Mouse (Mus musculus): ENCODE results near the gene Klc2. TPM values are rescaled to one million over a fixed set of nuclear protein-coding genes. Genes with fewer than 3 reads are reported as not detected.

Gene Klc2
- polyA plus RNA-seq, 1 experiment from 2014 or later = 17.9 TPM

DNA sequence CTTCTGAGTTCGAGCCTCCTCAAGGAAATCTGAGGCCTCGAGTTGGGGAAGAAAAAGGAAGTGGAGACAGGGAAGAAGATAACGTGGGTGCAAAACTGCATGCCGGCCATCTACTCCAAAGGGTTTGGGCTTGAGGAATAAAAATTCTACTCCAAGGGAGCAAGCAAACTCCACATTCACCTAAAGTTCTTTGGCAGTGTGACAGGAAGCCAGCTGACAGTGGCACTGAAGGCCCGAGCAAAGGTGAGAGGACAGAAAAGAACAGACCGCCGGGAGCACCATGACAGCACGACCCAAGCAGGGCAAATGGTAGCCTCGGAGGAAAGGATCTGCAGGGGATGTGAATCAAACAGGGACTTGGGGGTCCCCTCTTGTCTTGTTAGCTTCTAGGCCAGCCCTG, 12.3 kb downstream of the Klc2 start:
- Histone ChIP-seq H3K4me2 (replicated peaks) (peak overlapping the region; percentile 87), H3K4me1 (peaks cover 18% of the 10 kb centered on the region), H3K9ac (peak overlapping the region; percentile 87), H3K36me3 (peaks cover 70% of the 10 kb centered on the region), H3K27ac (replicated peaks) (peak overlapping the region; percentile 98), H3K4me3 (replicated peaks) (peak overlapping the region; percentile 83), H3K27me3 (no peaks in the 10 kb centered on the region), H3K9me3 (replicated peaks) (no peaks in the 10 kb centered on the region)
- ATAC-seq (ENCODE audit: insufficient number of reproducible peaks, low FRiP score, low TSS enrichment, low read depth) = no peak
- WGBS = 4% methylated on average over 9 of the region's 9 CpGs

DNA sequence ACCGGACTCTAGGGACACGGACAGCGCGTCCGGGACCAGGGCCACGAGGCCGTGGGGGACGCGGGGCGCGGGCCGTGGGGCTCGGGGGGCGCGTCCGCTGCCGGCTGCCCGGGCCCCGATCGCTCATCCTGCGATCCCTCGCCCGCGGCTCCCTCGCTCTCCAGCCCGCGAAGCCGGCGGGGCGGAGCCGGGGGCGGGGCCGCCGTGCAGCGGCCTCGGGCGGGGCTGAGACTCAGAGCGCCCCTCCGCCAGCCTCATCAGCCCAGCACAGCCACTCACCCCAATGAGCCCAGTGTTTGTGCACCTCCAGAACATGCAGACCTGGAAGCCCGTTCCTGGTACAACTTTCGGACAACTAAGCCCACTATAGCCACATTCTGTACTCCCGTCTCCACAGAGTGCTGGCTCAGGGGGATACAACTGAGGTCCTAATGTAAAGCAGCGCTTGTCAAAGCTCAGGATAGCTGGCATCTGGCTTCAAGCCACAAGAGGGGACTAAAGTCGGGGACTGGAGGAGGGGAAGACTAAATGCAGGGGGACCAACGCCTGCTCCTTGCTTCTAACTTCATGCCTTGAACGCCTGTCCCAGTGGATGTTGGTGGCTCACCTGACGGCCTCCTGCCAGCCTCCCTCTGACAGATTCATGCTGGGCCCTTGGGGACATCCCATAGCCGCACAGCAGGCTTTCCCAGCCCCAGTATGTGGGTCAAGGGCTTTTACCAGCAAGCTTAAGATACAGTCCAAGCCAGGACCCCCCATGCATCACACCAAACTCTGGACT, 19.8 kb downstream of the Klc2 start, which contains the start of gene Cnih2:
Gene Cnih2, minus strand, starts transcription at position 159 of the 781 bp plus-strand sequence.
- peak within 1 kb of the TSS; percentile 65 for H3K27ac ChIP-seq (replicated peaks)
- H3K9ac ChIP-seq = peak within 1 kb of the TSS; percentile 91
- H3K4me1 ChIP-seq = peaks cover 63% of the 10 kb centered on the region
- peak; percentile 75 for ATAC-seq (ENCODE audit: insufficient number of reproducible peaks, low FRiP score, low TSS enrichment, low read depth)
- H3K9me3 ChIP-seq (replicated peaks) = no peaks in the 10 kb centered on the region
- peak within 1 kb of the TSS; percentile 70 for H3K4me3 ChIP-seq (replicated peaks)
- H3K36me3 ChIP-seq = peaks cover 45% of the 10 kb centered on the region
- H3K27me3 ChIP-seq = no peaks in the 10 kb centered on the region
- 2% methylated on average over 43 of the region's 48 CpGs for WGBS
- peak within 1 kb of the TSS; percentile 99 for H3K4me2 ChIP-seq (replicated peaks)

GRCm38 (mm10) chr19:5097521-5098362, 20.6 kb downstream of the Klc2 start:
- ATAC-seq (ENCODE audit: insufficient number of reproducible peaks, low FRiP score, low TSS enrichment, low read depth) = no peak; the same call in 1 of the 2 replicates
- Histone ChIP-seq H3K9ac (peak overlapping the region; percentile 91), H3K4me1 (peaks cover 65% of the 10 kb centered on the region), H3K4me2 (replicated peaks) (peak overlapping the region; percentile 99), H3K9me3 (replicated peaks) (no peaks in the 10 kb centered on the region), H3K4me3 (replicated peaks) (peak overlapping the region; percentile 70), H3K27ac (replicated peaks) (peak overlapping the region; percentile 65), H3K27me3 (no peaks in the 10 kb centered on the region), H3K36me3 (peaks cover 45% of the 10 kb centered on the region)
- WGBS = 4% methylated on average over 31 of the region's 31 CpGs

DNA sequence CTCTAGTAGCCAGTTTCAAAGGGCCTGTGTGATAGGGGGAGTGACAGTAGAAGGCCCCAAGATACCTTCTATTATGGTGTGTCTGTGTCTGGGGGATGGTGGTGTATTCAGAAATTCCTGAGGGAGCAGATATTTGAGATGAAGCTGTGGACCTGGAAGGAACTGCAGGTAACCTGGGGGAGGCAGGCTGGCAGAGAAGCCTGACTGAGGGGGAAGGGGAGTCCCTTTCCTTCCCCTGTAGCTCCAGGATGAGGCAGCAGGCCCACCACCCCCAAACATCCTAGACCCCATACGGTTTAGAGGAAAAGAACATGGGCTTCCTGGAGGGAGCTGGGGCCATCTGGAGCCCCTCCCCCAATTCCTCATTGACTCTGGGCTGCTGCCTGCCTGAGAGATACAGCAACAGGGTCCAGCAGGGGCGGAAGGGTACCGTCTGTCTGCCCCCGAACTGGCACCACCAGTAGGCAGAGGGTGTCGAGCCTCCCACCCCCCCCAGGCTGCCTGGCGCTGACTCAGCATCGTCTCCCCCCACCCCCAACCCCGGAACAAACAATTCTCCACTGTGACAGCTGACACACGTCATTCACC, 22.4 kb downstream of the Klc2 start:
- H3K27ac ChIP-seq (replicated peaks) = no peak overlapping the region; the same call in 1 of the 2 replicates
- H3K27me3 ChIP-seq = no peaks in the 10 kb centered on the region
- H3K4me3 ChIP-seq (replicated peaks) = no peak overlapping the region
- 14% methylated on average over 9 of the region's 9 CpGs for WGBS
- H3K9ac ChIP-seq = no peak overlapping the region
- H3K4me1 ChIP-seq = peaks cover 65% of the 10 kb centered on the region
- 0 out of 2 replicates have a peak overlapping the region, but pooled peaks have one; percentile 99 for H3K4me2 ChIP-seq (replicated peaks)
- no peaks in the 10 kb centered on the region for H3K9me3 ChIP-seq (replicated peaks)
- ATAC-seq (ENCODE audit: insufficient number of reproducible peaks, low FRiP score, low TSS enrichment, low read depth) = no peak
- H3K36me3 ChIP-seq = peaks cover 45% of the 10 kb centered on the region

DNA sequence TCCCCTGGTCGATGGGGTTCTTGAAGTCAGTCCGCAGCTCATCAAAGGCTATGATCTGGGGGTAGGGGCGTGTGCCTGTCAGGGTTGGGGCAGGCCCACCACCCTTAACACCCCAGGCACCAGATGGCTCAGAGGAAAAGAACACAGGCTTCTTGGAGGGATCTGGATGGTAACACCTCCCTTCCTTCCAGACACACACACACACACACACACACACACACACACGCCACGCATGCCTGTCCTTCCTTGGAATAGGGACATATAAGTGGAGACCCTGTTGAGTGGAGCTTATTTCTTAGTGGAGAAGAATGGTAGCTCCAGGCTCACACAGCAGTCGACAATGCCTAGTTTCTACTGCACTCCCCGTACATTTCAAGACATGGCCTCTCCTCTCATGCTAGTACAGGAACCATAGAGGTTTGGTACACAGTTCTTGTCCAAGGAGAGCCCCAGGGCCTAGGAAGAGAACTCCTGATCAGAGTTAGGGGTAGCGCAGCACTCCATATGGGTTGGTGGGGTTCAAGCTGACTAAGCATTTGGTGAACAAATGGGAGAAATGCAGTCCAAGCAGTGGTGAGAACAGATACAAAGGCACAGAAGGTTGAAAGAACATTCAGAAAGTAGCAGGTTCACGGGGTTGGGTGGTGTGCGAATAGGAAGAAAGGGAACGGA, 23.5 kb downstream of the Klc2 start:
- no peak overlapping the region; the same call in 1 of the 2 replicates for H3K4me3 ChIP-seq (replicated peaks)
- peak overlapping the region; percentile 29; the same call in 1 of the 2 replicates for H3K4me2 ChIP-seq (replicated peaks)
- no peak overlapping the region for H3K27ac ChIP-seq (replicated peaks)
- H3K4me1 ChIP-seq = peaks cover 65% of the 10 kb centered on the region
- no peaks in the 10 kb centered on the region for H3K9me3 ChIP-seq (replicated peaks)
- 40% methylated on average over 11 of the region's 11 CpGs for WGBS
- peaks cover 44% of the 10 kb centered on the region for H3K36me3 ChIP-seq
- H3K27me3 ChIP-seq = no peaks in the 10 kb centered on the region
- H3K9ac ChIP-seq = no peak overlapping the region
- no peak for ATAC-seq (ENCODE audit: insufficient number of reproducible peaks, low FRiP score, low TSS enrichment, low read depth)

- H3K4me1 ChIP-seq = peaks cover 61% of the 10 kb centered on the region
- WGBS = under 1% methylated on average over 21 of the region's 21 CpGs
- H3K4me2 ChIP-seq (replicated peaks) = peak overlapping the region; percentile 29; the same call in 1 of the 2 replicates
- H3K9me3 ChIP-seq (replicated peaks) = no peaks in the 10 kb centered on the region
- no peak overlapping the region; the same call in 1 of the 2 replicates for H3K4me3 ChIP-seq (replicated peaks)
- H3K36me3 ChIP-seq = peaks cover 43% of the 10 kb centered on the region
- no peak overlapping the region for H3K9ac ChIP-seq
- no peaks in the 10 kb centered on the region for H3K27me3 ChIP-seq
- H3K27ac ChIP-seq (replicated peaks) = no peak overlapping the region
- ATAC-seq (ENCODE audit: insufficient number of reproducible peaks, low FRiP score, low TSS enrichment, low read depth) = peak; percentile 43; the same call in 1 of the 2 replicates
Observed at GRCm38 (mm10) chr19:5094243-5094632, 24.1 kb downstream of the Klc2 start.

DNA sequence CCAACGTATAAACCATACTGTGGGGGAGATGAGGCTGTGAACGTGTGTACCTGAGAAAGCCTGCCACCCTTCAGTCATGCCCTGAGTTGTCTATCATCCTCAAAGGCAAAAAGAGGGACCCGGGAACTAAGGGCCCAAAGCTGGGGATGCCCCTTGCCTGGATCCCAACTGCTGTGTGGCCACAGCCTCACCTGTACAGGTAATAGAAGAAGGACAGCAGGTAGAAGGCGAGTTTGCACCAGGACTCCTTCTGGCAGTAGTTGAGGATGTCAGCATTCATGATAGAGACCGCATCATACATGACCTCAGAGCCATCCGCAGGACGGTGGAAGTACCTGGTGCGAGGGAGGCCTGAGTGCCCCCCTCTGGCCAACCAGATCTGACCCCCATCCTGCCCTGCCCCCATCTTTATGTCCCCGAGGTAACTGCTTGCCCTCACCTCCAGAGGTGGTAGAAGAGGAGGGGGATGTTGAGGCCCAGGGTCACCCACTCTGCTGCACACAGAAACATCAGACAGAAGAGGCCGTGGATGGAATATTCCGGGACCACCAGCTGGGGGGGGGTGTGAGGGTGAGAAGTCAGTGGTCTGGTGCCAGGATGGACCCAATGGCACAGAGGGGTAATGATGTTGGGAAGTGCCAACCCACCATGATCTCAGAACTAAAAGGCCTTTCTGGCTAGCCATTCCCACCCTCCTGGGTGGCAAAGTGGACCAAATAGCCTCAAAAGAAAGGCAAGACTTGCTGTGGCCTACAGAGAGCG, 24.7 kb downstream of the Klc2 start:
- Histone ChIP-seq H3K4me1 (peaks cover 59% of the 10 kb centered on the region), H3K36me3 (peaks cover 43% of the 10 kb centered on the region), H3K4me3 (replicated peaks) (no peak overlapping the region; the same call in 1 of the 2 replicates), H3K4me2 (replicated peaks) (no peak overlapping the region), H3K27me3 (no peaks in the 10 kb centered on the region), H3K27ac (replicated peaks) (no peak overlapping the region), H3K9ac (no peak overlapping the region), H3K9me3 (replicated peaks) (no peaks in the 10 kb centered on the region)
- ATAC-seq (ENCODE audit: insufficient number of reproducible peaks, low FRiP score, low TSS enrichment, low read depth) = no peak
- WGBS = 71% methylated on average over 12 of the region's 12 CpGs

GRCm38 (mm10) chr19:5092083-5092482, 26.3 kb downstream of the Klc2 start:
- Histone ChIP-seq H3K9ac (no peak overlapping the region), H3K4me1 (peaks cover 50% of the 10 kb centered on the region), H3K27ac (replicated peaks) (no peak overlapping the region), H3K4me3 (replicated peaks) (no peak overlapping the region; the same call in 1 of the 2 replicates), H3K27me3 (no peaks in the 10 kb centered on the region), H3K9me3 (replicated peaks) (no peaks in the 10 kb centered on the region), H3K4me2 (replicated peaks) (no peak overlapping the region), H3K36me3 (peaks cover 43% of the 10 kb centered on the region)
- 92% methylated on average over 10 of the region's 10 CpGs for WGBS
- ATAC-seq (ENCODE audit: insufficient number of reproducible peaks, low FRiP score, low TSS enrichment, low read depth) = no peak

DNA sequence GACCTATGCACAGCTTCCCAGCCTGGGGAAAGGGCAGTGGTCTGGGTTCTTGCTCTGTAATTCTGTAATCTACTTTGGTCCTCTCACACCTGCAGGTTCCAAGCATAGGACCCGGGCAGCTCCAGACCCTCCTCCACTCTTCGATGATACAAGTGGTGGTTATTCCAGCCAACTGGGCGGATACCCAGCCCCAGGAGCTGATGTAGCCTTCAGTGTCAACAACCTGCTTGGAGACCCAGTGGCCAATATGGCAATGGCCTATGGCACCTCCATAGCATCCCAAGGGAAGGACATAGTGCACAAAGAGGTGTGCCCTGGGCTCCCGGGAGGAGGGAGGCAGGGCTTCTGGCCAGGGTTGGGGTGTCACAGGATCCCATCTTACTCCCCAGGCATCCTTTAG, 29.0 kb downstream of the Klc2 start:
- peak overlapping the region; percentile 78 for H3K4me3 ChIP-seq (replicated peaks)
- peaks cover 23% of the 10 kb centered on the region for H3K27me3 ChIP-seq
- whole genome bisulfite sequencing = 89% methylated on average over 4 of the region's 4 CpGs
- peaks cover 37% of the 10 kb centered on the region for H3K4me1 ChIP-seq
- H3K9me3 ChIP-seq (replicated peaks) = no peaks in the 10 kb centered on the region
- H3K36me3 ChIP-seq = peaks cover 43% of the 10 kb centered on the region
- peak overlapping the region; percentile 55 for H3K4me2 ChIP-seq (replicated peaks)
- no peak for ATAC-seq (ENCODE audit: insufficient number of reproducible peaks, low FRiP score, low TSS enrichment, low read depth)
- H3K27ac ChIP-seq (replicated peaks) = no peak overlapping the region
- no peak overlapping the region for H3K9ac ChIP-seq

All from embryonic facial prominence, embryonic 15.5 days (tissue).